14 mouse cellular contexts compared by ENCODE assay signal in genomic region chr11:50098961-50099481, GRCm38 (mm10). TPM values are rescaled to one million over a fixed set of nuclear protein-coding genes. Genes with fewer than 3 reads are reported as not detected.
A peak's percentile ranks its signal among the peaks of the same experiment; 100 is the strongest.
DNase-seq lines count a peak whose midpoint lies in the region; TF ChIP-seq lines count a peak whose summit lies in the region.
"Had no signal": no experiment of that assay in that cellular context is flagged by ENCODE, and none has a peak within 500 bp of the region (broad histone marks: within the 10 kb centered on the region; RNA-seq: fewer than 3 reads in every experiment).

No protein-coding gene starts in this region.

- no peaks in the 10 kb centered on the region for H3K27me3 ChIP-seq in liver, adult 2 months (ENCODE audit: control insufficient read depth, insufficient read depth, low read length)
- H3K27me3 ChIP-seq: limb, embryonic 13.5 days; lung, embryonic 15.5 days; stomach, embryonic 15.5 days had no signal

- 78% methylated on average over 8 of the region's 8 CpGs for WGBS in liver, adult 2 months

- no peak overlapping the region for H3K9ac ChIP-seq in liver, adult 2 months (ENCODE audit: low read depth, low read length)
- H3K9ac ChIP-seq: limb, embryonic 13.5 days; lung, embryonic 15.5 days; stomach, embryonic 15.5 days had no signal

- peaks cover 8% of the 10 kb centered on the region for H3K36me3 ChIP-seq in liver, adult 2 months (ENCODE audit: control insufficient read depth, insufficient read depth, low read length)
- H3K36me3 ChIP-seq: lung, embryonic 15.5 days; stomach, embryonic 15.5 days had no signal

- no peak for TF ChIP-seq CTCF in liver, adult 2 months (IDR thresholded peaks at IDR 0.05; ENCODE audit: low read depth, low read length)

- peak; percentile 7 for DNase-seq in gastrocnemius, adult 18-20 months (ENCODE audit: low spot score)
- no peak for DNase-seq in gastrocnemius, postnatal 25 days
- no peak for DNase-seq in liver, adult 2 months (ENCODE audit: extremely low read depth, low read depth, low spot score)
- DNase-seq in liver = no peak
- peak; percentile 50 for DNase-seq in heart, adult 8-10 months (ENCODE audit: low spot score)
- DNase-seq in heart, postnatal 4 days = peak; percentile 32
- no peak for DNase-seq in embryo, embryonic 10.5 days (ENCODE audit: low spot score)
- DNase-seq in left cerebral cortex, adult 9 months (ENCODE audit: low spot score in 2 of 2) = no peak
- DNase-seq: gastrocnemius, postnatal 10 days; right cerebral cortex, postnatal 14 days had no signal

- H3K4me1 ChIP-seq in liver, adult 2 months (ENCODE audit: control insufficient read depth, insufficient read depth, low read length) = peaks cover 20% of the 10 kb centered on the region
- H3K4me1 ChIP-seq: limb, embryonic 13.5 days; lung, embryonic 15.5 days; stomach, embryonic 15.5 days had no signal

- H3K4me3 ChIP-seq in liver, adult 2 months (ENCODE audit: insufficient read depth, low read depth, low read length) = no peak overlapping the region
- H3K4me3 ChIP-seq: erythroblast, embryonic 14.5 days; limb, embryonic 13.5 days; lung, embryonic 15.5 days; stomach, embryonic 15.5 days had no signal

- H3K27ac ChIP-seq in liver, adult 2 months (replicated peaks; ENCODE audit: insufficient read depth, low read depth, low read length) = 0 out of 2 replicates have a peak overlapping the region, but pooled peaks have one; percentile 6
- H3K27ac ChIP-seq: limb, embryonic 13.5 days; lung, embryonic 15.5 days; stomach, embryonic 15.5 days had no signal

- no peaks in the 10 kb centered on the region; the same call in 1 of the 2 replicates for H3K79me2 ChIP-seq in liver, adult 2 months (ENCODE audit: control insufficient read depth, insufficient read depth, low read length)

- no peak for TF ChIP-seq POLR2A in liver, adult 2 months (IDR thresholded peaks at IDR 0.05; ENCODE audit: extremely low read depth, insufficient read depth, low read length)

RNA-seq across cellular contexts. Expression of gene Tbc1d9b, which starts 32.2 kb away (rescaled TPM):
- 10 to 100 TPM; 21.3 to 22.8 TPM for total RNA-seq in gastrocnemius, adult 18-20 months (2021)
- 10 to 100 TPM; 19.8 to 27.3 TPM for total RNA-seq in gastrocnemius, postnatal 25 days (2021)
- 19.5 and 26.2 TPM in 2 replicates for total RNA-seq in liver, adult 2 months (2014; rRNA removed)
- 29.8 and 30.5 TPM in 2 replicates for polyA plus RNA-seq in liver, adult 2 months (2012; rRNA removed)
- 10 to 100 TPM; 45.9 to 47.4 (median 46.5) TPM for total RNA-seq in heart, adult 8-10 months (2022)
- total RNA-seq in heart, postnatal 4 days (2021) = 10 to 100 TPM; 40.6 to 42.4 TPM

Comparison
In these comparisons a context has a peak if more than half of its experiments do, and no peak if none do; other contexts are left out.
1. DNase-seq: peak in gastrocnemius, adult 18-20 months (single experiment), heart, adult 8-10 months (single experiment) and heart, postnatal 4 days (single experiment); none in gastrocnemius, postnatal 25 days (single experiment), liver, adult 2 months (single experiment), liver (single experiment), embryo, embryonic 10.5 days (single experiment) and left cerebral cortex, adult 9 months (0 of 2).